Mouse (Mus musculus) liver, adult (tissue): ENCODE data around the gene Lhx1.

Experiments used
- GATA4 ChIP-seq: IDR thresholded peaks from 2 replicates; pipeline ENCODE4 v1.6.1; 2014; ENCODE audit warnings: mild to moderate bottlenecking, low read length; ENCODE audit not compliant: insufficient replicate concordance

The Lhx1 gene

DNA sequence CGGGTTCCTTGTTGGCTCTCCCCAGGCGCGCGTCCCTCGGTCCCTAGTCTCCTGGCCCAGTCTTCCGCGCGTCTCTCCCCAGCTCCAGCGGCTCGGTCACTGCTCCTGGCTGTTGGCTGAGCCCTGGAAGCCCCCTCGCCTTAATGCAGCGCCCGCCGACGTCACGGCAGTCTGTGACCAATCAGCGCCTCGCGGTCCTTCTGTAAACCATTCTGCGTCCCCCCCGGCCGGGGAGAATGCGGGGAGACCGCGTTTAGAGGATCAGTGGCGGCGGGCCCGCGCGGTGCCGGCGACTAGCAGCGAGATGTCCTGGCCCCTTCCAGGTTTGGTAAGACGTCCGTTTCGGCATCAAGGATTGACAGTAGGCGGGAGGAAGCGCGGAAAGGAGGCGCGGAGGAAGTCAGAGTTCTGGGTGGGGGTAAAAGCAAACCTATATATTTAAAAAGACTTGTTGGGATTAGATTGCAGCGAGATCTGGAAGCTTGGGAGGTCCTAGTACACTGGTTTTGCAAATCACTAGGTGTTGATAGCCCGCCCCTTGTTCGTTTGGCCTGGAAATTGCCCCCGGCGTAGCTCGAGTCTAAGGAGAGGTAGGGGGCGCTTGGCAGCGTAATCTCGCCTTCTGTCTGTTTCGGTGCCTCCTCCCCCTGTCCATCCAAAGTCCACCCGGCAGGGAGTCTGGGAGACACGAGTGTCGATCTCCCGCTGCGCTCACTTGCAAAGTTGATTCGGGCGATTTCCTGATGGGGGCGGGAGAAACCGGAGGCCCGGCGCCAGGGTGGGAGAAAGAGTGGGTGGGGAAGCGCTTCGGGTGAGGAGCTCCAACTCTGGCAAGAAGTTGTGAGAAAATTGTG lies at the start of gene Lhx1:
Lhx1 (minus strand) TSS at position 115 of the 854 bp plus-strand sequence.
- TF ChIP-seq GATA4: no peak

DNA sequence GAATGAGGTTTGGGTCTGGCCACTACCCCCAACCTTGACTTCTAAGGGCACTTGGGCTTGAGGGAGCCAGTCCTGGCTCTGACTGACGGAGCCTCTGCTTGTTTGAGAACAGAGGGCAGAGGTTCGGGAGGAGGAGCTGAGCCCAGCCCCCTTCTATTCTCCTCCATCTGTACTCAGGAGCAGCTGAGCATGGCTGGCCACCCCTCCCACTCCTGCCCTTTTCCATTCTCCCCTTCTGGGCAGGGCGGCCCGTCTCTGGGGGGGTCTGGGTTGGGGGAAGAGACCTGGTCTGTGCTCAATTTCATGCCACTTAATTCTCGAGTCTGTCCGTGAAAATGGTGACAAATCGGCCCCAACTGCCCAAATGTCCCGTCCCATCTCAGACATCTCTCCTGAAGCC lies 49.5 kb upstream of the Lhx1 start:
- no peak for TF ChIP-seq GATA4

DNA sequence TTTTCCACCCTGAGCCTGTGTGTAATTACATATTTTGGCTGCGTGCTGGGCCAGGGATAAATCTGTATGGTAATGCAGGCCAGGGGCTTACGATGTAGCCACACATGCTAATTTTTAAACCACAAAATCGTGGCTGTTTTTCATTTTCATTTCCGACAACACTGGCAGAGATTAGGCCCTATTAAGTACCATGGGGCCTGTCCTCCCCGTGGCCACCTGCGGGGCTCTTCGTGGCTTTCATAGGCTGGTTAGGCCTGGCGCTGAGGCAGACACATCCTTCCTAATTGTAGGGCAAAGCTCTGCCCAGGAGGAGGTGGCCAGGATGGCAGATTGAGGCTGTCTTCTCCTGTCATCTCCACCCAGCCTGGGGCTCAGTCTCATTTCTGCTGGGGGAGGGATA lies 48.3 kb upstream of the Lhx1 start:
- TF ChIP-seq GATA4: no peak

DNA sequence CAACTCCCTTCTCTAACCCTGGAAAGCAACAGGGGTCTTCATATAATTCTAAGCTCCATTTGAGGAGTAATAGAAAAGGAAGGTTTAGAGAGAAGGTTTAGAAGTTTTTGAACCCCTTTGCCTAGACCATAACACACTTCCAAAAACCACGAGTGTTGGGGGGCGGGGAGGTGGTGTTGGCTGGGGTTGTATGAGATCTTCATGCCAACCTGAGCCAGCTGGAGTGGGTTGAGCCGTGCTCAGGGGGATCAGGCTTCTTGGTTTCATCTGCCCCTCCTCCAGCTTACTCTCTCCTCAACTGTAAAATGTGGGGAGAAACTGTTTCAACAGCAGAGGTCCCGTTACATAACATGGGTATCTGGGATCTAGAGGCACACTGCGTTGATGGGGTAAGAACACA lies 45.5 kb upstream of the Lhx1 start:
- TF ChIP-seq GATA4: no peak

DNA sequence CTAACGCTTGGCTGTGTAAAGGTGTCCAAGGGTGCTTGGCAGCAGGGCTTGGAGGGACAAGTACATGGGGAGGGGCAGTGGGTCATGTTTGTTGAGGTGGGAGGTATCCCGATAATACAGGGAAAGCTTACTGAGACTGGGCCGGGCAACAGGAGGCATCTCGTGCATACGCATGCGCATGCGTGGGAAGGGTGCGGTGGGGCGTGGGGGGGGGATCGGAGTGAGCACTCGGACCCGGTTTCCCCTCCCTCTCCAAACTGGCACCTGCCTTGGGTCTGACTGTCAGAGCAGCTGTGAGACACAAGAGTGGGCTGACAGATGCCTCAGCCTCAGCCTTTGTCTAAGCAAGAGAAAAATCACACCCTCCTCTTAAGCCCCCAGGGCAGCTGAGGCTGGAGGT lies 45.1 kb upstream of the Lhx1 start:
- TF ChIP-seq GATA4: no peak

DNA sequence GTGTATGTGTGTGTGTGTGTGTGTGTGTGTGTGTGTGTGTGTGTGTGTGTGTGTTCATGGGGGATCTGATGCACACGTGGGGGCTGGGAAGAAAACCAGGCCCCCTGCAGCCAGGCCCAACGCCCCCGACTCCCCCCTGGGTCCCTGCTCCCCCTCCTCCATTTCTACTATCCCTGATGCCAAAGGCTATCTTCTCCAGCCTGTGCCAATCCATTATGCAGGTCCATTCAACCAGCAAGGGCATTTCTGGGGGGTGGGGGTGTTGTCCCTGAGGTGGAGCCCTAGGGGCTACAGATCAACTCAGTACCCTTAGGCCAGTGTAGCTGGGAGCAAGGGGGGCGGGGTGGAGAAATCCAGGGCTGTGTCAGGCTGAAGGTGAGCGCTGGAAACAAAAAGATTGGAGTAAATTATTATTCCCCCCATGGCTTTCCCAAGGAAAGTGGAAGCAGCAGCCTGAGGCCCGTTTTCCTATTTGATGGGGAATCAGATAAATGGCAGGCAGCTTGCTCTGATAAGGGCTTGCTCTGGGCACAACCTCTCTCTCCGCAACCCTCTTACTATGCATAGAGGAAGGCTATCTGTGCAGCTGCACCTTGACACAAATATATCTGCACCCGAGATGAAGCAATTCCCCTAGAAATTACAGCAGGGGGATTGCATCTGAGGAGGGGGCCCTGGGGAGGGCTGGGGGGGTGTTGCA lies 43.9 kb upstream of the Lhx1 start:
- TF ChIP-seq GATA4: no peak

DNA sequence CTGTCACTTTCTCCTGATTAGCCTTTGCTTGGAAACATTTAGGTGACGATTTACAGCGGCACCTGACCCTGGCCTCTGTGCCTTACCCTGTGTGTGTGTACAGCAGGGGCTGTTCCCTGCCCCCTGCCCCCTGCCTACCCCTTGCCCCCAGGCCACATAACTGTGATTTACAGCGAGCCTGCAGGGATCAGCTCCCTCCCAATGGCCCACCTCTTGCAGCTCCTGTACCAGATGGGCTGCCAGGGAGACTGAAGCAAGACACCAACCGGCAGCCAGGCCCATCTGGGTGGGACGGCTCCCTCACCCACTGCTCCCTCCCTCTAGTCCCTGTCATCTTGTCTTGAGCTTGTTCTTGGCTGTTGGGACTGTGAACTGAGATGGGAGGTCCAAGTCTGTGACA lies 43.1 kb upstream of the Lhx1 start:
- TF ChIP-seq GATA4: no peak

DNA sequence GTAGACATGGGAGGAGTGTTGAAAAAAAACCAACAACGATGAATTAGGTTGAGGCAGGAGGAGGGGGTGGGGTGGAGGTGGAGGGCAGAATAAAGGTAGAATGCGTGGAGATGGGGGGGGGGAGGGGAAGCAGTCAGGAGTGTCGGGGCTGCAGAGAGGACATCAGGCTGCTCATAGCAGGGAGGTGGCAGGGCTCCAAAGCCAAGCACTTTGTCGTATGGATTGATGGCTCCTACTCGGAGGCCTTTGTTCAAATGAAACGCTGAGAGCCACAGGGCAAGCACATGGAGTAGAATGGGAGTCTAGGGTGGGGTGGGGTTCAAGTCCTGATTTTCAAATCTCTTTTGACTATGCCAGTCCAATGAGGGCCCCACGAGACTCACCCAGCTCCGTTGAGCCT lies 41.4 kb upstream of the Lhx1 start:
- no peak for TF ChIP-seq GATA4

DNA sequence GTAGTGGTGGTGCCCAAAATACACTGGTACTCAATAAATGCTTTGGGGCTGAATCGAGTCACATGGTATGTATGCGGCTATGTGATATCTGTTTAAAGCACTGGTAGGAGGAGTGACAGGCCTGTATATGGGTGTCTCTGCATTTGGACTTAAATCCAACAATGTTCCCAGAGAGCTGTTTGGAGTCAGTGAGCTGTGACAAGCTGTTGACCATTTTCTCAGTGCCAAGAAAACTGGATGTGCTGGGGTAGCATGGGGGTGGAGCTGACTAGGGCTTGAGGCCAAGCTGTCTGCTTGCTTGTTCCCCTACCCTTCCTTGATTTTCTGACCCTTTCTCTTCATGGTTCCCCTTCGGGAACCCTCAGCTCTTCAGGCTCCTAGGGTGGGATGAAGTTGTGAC lies 39.9 kb upstream of the Lhx1 start:
- no peak for TF ChIP-seq GATA4

DNA sequence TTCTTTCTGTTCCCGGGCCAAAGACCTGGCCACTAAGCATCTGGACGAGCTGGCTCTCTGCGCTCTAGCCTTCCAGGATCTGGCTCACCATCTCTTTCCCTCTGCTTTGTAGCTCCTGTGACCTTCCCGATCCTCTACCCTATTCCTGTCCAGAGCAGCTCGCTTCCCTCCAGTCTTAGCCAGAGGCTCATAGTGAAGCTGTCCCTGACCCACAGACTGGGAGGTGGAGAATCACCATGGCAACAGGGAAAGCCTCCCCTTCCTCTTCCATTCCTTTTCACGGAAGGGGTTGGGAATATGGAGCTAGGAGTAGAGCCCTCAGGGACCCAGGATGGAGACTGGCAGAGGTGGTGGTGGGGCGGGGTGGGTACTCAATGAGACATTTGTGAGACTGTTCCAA lies 38.0 kb upstream of the Lhx1 start:
- no peak for TF ChIP-seq GATA4

DNA sequence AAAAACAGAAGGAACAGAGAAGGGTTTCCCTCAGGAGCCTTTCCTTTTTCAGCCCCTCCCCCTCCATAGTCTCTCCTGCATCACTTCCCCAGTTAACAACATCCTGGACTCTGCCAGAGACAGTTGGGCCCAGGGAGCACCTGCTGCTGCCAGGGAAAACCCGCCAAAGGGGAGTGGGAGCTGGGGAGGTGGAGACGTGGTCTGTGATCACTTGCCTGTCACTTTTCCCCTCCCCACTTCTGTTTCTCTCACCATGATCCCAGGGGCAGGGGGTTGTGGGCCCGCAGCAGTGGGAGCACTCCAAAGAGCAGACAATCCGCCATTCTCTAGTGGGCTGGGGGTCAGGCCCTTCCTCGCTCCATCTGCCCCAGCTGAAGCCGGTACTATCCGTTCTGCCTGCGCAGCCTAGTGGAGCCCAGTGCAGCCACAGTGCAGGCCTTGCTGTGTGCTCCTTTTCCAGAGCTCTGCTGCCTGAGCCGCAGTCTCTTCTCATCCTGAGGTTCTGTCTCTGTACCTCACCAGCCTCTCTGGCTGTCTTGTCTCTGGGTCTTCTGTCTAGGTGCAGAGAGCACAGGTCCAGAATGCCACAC lies 37.5 kb upstream of the Lhx1 start:
- TF ChIP-seq GATA4: no peak

DNA sequence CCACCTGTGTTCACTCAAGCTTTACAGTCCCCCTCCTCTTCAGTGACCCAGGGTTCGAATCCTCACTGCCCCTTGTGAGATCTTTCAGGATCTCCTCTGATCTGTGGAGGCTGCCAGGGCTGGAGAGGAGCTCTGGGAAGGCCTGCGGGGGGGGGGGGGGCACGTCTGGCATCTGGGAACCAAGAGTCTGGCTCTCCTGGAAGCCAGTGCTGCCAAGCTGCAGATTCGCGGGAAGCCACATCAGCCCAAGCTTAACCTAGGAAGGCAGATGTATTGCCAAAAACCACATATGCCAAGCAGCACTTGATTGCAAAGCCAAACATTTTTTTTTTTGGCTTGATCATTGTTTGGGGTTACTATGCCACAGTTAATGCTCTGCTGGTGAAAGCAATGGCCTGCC lies 36.2 kb upstream of the Lhx1 start:
- TF ChIP-seq GATA4: no peak

DNA sequence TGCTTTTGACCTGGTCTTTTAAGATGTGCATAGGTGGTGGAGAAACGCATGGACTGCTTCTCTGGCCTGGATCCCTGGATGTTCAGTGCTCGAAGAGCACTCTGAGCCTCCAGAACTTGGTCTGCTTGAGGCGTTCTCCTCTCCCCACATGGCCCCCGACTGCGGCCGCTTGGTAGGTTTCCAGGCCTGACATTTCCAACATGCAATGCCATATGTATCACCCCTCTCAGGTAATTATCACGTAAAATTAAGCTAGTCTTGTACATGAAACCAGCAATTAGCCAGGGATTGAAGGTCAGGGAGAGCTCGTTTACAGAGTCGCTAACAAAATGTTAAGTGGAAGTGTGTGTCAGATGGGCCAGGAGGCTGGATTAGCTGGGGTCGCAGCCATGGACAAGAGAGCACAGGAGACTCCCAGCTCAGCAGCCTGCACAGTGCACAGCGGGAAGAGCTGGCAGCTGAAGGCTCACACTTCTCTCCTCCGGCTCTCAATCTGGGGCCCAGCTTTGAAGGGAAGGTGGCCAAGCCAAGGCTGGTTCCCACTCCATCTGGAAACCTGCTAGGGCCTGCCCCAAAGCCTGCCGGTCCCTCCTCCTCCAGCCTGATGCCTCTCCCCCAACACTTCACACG lies 28.6 kb upstream of the Lhx1 start:
- no peak for TF ChIP-seq GATA4

DNA sequence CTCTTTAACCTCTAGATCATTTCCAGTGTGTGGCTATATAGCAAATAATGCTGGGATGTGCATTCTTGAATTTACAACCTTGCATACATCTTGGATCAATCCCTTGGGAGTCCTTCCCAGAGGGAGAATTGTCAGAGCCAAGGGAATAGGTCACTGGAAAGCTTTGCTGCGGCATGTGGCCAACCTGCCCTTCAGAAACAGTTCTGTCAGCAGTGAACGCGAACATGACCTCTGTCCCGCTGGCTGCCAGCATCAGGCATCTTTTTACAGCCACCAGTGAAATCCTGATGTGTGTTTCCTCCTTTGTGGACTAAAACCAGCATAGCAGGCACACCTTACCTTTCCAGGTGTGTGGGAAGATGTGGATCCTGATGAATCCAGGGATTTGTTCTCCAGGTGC lies 26.0 kb upstream of the Lhx1 start:
- TF ChIP-seq GATA4: no peak

DNA sequence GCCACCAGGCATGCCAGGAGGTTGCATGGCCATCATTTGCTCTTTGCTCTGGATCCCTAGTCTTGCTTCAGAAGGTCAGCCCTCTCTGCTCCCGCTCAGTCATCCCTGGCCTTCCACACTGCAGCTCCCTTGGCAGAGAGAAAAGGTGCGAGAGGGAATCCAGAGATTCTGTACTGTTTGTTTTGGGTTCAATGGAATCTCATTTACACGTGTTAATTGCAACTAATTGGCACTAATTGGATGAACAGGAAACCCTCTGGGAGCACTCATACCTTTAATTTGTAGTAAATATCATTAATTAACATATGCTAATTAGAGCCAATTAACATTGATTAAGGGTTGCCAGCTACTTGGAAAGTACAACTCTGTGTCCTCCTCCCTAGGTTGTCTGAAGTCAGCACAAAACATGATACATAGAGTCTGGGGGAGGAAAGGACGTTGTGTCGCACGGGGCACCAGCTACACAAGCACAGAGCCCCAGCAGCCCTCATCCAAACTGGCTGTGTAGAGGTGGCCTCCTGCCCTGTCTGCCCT lies 24.0 kb upstream of the Lhx1 start:
- no peak for TF ChIP-seq GATA4
